Mouse (Mus musculus): Measurements from ENCODE around the gene Ckmt2. TPM values are rescaled to one million over a fixed set of nuclear protein-coding genes. Genes with fewer than 3 reads are reported as not detected.
A peak's percentile ranks its signal among the peaks of the same experiment; 100 is the strongest.

Gene Ckmt2
- polyA plus RNA-seq, 1 experiment from 2014 or later = not detected

DNA sequence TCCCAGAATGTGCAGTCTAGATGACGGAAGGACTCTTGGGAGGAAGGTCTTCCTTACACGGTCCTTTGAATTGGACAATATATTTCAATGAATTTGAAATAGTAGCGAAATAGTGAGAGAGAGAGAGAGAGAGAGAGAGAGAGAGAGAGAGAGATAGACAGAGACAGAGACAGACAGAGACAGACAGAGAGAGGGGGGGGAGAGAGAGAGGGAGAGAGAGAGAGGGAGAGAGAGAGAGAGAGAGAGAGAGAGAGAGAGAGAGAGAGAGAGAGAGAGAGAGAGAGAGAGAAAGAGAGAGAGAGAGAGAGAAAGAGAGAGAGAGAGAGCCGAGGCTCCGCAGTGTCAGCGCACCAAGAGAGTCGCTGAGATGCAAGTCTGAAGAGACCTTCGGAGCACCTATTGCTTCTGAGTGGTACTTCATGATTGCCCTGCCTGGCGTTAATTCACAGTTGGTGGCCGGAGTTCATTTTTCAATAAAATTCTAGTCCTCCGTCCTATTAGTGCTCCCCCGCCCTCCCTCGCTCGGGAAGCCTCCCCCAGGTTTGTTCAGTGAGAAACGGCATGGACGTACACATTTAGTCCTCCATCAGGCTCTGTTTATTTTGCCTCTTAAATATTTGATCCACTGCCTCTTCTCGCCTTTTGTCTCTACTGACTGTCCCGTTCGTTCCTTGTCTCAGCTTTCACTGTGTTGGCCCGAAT, 68.7 kb downstream of the Ckmt2 start:
- ChIA-PET POLR2A (no interaction called here), CTCF (interaction anchor here (0.9 kb wide), 1 partner anchor 14 kb away, joined by 3 read pairs; no protein-coding TSS in a partner anchor)
- ATAC-seq (no peak), DNase-seq (ENCODE audit: low read depth, low spot score) (no peak)
- TF ChIP-seq CTCF (IDR thresholded peaks at IDR 0.05) = peak; percentile 20
- in situ Hi-C loops (cut with MboI; ENCODE audit: low pct_unique_long_range_greater_than_20kb) = no loop called here
- no peaks in the 10 kb centered on the region for H3K27me3 ChIP-seq

- ChIA-PET CTCF (interaction anchor here (0.9 kb wide), 1 partner anchor 13 kb away, joined by 3 read pairs; no protein-coding TSS in a partner anchor), POLR2A (no interaction called here)
- no peaks in the 10 kb centered on the region for H3K27me3 ChIP-seq
- TF ChIP-seq CTCF (IDR thresholded peaks at IDR 0.05) = peak; percentile 49
- ATAC-seq (peak; percentile 94), DNase-seq (ENCODE audit: low read depth, low spot score) (peak; percentile 53)
- in situ Hi-C loops (cut with MboI; ENCODE audit: low pct_unique_long_range_greater_than_20kb) = no loop called here
Measured at GRCm38 (mm10) chr13:91807155-91807839, 69.4 kb downstream of the Ckmt2 start, which contains the start of gene Zcchc9. Gene Zcchc9, minus strand, starts transcription at chr13:91807705.

Other genes with a start within 250 kb of the Ckmt2 start
- not detected for gene Acot12, start 135.4 kb downstream of the Ckmt2 start, polyA plus RNA-seq (2021)
- 37.6 TPM for gene Zcchc9, start 69.2 kb downstream of the Ckmt2 start, polyA plus RNA-seq (2021)

Measured in Patski (cell line).